Mouse (Mus musculus) hematopoietic stem cell, adult 5-6 weeks (primary cell): ENCODE data around the gene Pmp22. TPM values are rescaled to one million over a fixed set of nuclear protein-coding genes. Genes with fewer than 3 reads are reported as not detected.

Experiments used
- ATAC-seq, 2 experiments: fragments of 125-278 bp in 1 of 2; replicated peaks in 1 of 2; 2 replicates each; pipeline ENCODE4 v1.8.0; 2016 to 2017; ENCODE audit warnings: inconsistent platforms in 2 of 2, mild to moderate bottlenecking in 2 of 2, moderate number of reproducible peaks in 2 of 2, low read depth in 1 of 2, moderate TSS enrichment in 1 of 2; ENCODE audit not compliant: low FRiP score in 2 of 2, poor library complexity in 2 of 2, severe bottlenecking in 2 of 2, insufficient read depth in 1 of 2, low TSS enrichment in 1 of 2
- total RNA-seq: library from RNA; stranded (forward); fragments of 172-1452, 232-1000 nt; gene quantifications from 2 replicates; pipeline ENCODE4 v1.2.3, GENCODE M21; 2017

The Pmp22 gene
- not detected in 2 replicates for total RNA-seq

DNA sequence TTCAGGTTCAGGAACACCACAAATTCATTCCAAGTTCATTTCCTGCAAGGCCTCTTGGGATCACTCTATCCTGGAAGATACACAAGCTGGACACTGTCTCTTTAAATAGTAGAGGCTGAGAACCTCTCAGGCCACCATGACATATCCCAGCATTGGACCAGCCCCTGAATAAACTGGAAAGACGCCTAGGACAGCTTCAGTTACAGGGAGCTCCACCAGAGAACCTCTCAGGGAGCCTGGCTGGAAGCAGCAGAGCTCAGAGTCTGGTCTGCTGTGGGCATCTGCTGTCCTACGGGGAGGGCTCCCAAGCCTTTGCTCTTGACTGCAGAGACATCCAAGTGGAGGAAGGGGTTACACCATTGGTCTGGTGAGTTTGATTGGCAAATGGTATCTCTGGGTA lies at the start of gene Pmp22:
Gene Pmp22 (plus strand): TSS at position 199 of the 400 bp plus-strand sequence.
- no peak for ATAC-seq

DNA sequence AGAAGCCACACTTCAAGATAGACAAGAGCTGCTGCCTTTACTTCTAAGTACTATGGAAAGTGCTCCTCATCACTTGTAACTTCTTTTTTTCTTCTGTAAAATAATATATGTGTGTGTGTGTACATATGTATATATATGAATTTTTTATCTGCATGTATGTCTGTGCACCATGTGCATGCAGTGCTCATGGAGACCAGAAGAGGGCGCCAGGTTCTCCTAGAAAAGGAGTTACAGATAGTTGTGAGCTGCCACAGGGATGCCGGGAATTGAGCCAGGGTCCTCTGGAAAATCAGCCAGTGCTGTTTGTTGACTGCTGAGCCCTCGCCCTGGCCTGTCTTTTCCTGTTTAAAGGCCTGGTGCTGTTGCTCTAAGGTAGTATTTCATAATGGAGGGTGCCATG lies 44.2 kb upstream of the Pmp22 start:
- no peak for ATAC-seq

DNA sequence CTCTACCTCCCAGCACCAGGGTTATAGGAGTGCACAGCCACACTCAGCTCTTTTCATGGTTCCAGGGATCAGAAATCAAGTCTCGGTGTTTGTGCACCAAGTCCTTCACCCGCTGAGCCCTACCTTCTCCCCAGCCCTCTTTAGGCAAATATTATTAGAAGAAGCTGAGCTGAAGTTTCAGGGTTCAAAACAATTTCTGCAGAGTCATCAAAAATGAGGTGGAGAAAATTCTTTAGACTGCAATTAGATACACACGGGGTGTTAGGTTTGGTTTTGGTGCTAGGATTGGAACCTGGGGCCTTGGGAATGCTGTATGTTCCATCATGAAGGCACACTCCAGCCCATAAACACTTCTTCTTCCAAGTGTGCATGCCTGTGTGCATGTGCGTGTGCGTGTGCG lies 40.1 kb upstream of the Pmp22 start:
- no peak for ATAC-seq

DNA sequence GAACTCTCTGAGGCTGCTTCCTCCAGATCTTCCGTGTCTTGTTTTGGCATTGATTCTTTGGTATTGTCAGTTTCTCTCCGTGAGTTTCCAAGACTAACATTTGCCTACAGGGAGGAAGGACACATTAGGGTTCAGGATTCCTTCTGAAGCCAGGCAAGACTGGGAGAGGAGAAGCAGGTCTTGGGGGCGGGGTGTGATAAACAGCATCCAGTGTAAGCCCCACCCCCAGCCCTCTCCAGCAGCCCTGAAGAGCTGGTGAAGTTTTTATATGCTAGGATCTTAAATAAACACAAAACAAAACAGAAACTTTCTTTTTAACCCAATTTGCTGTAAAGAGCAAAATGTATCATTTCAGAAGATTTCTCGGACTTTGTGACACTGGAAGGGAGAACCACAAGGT lies 38.6 kb upstream of the Pmp22 start:
- no peak for ATAC-seq

DNA sequence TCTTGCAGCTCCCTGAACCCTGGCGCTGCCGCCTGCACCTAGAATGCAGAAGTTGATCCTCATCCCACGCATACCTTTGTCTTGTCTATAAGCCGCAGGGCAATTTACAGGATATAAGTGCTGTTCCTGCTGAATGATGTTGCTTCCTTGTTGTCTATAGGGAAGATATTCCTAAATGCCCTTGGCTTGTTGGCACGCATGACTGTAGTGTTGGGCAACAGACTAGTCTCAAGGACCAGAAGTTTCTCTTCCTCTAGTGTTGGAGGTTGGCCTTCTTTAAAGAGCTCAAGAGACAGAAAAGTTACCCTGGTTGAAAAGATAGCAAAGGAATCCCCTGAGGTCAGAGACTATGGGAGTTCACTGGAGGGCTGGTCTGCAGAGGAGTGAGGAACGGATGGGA lies 37.8 kb upstream of the Pmp22 start:
- no peak for ATAC-seq

GRCm38 (mm10) chr11:63092271-63092670 lies 36.5 kb upstream of the Pmp22 start:
- no peak for ATAC-seq

DNA sequence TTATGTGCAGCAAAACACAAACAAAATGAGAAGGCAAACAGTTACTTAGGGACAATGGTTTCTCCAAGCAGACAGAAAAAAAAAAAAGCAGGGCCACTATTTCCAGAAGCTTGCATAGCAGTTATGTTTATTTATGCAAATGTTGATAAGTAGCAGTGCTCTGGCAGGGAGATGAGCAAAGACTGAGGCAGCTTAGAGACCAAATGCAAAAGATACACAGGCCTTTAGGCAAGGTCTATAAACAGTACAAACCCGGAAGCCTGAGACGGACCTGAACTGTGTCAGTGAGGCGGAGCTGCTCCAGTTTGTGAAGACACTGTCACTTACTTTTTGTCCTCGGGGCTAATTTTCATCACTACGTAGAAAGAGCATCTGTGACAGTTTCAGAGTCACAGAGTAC lies 35.2 kb upstream of the Pmp22 start:
- no peak for ATAC-seq

DNA sequence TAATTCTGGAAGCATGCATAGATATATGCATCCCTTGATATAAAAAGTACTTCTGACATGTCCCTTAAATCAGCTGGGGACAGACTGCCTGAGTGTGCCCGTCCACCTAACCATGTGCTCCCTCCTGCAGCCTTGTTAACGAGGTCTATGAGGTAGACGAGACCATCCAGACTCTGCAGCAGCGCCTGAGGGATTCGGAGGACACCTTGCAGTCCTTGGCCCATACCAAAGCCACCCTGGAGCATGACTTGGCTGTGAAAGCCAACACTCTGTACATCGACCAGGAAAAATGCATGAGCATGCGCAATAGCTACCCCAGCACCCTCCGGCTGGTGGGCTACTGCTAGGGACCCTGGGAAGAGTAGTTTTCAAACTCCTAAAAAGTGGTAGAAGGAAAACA lies 34.3 kb upstream of the Pmp22 start:
- ATAC-seq: no peak

DNA sequence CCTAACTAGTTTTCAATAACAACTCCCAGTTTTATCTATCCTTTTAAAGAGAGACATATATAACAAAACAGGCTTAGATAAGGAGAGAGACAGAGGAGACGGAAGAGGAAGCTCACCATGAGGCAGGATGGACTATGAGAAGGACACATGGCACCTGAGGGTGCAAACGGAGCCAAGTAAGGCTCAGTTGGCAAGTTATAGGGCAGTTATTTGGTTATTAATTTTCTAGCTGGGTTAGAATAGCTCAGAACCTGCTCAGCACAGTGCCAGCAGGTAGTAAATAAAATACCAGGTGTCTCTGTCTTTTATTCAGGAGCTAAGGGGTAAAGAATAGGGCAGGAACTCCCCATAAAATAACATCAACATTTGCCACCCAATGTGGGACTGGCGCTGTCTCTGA lies 30.8 kb upstream of the Pmp22 start:
- no peak for ATAC-seq

DNA sequence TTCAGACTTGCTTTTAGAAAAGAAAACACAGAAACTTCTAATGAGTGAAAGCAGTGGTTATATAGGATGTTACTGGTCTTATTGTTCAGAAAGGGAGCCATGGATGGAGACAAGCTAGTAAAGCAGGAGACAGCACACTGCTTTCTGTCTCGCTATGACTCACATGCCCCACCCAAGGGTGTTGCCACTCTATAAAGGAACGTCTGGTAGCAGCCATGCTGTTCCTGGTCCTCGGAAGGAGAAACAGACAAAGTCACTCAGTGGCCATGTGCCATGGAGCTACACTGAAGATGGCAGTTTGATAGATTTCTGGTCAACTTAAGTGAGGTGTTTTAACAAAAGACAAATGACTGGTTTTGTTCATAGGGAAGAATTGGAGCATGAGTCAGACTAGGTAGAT lies 29.4 kb upstream of the Pmp22 start:
- no peak for ATAC-seq

DNA sequence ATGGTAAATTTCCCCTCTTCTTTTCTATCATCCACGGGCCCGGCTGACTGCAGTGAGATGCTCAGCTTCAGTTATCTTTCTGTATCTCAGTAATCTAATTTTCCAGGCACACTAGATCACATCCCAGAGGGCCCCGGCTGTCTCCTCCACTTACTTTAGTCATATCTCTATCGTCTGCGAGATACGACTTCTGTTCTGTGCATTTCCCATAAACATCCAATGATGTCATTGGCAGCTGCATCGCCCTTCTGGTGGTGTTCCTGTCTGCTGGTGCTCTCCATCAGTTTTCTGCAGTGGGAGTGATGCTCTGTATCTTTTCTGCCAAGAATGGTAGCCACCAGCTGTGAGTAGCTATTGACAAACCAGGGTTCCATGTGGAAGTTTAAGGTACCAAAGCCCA lies 25.5 kb upstream of the Pmp22 start:
- no peak for ATAC-seq

- no peak for ATAC-seq
Observed at GRCm38 (mm10) chr11:63104026-63104425, 24.8 kb upstream of the Pmp22 start.

- ATAC-seq: no peak
Observed at GRCm38 (mm10) chr11:63109230-63109775, 19.5 kb upstream of the Pmp22 start.

GRCm38 (mm10) chr11:63110329-63110728 lies 18.5 kb upstream of the Pmp22 start:
- no peak for ATAC-seq

DNA sequence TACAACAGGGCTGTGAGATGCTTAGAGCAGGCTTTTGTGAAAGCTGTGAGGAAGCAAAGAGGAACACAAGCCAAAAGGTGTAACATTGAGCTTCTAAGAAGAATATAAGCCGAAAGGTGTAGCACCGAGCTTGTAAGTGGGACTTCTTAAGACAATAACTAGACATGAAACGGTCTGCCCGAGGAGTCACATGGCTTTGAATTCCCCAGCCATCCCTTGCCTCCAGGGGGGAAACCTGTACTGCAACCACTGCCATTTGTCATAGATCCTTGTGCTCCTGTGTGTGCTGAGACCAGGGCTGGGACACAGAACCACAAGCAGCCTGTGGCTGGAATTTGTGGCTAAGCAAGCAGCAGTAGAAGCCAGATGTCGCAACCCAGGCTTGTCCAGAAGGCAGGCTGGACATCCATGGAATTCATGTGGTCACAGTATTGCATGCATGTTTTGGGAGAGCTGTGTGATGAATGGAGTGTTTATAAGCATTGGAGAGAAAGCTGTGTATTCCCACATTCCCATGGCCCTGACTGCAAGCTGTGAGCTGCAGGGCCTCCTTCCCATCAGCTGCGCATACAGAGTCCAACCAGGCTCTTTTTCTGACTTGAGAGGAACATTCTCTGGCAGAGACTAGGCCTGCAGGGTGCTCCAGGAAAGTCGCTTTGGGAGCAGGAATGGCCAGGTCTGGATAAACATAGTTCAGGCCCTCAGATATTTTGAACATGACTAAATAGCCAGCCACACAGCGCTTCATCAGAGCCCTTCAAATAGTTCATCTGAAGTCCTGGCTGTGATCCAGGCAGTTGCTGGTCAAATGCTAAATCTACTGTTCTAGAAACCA lies 13.8 kb upstream of the Pmp22 start:
- no peak for ATAC-seq

GRCm38 (mm10) chr11:63116652-63117051 lies 12.1 kb upstream of the Pmp22 start:
- ATAC-seq: no peak

- no peak for ATAC-seq
Observed at GRCm38 (mm10) chr11:63117266-63117665, 11.5 kb upstream of the Pmp22 start.

DNA sequence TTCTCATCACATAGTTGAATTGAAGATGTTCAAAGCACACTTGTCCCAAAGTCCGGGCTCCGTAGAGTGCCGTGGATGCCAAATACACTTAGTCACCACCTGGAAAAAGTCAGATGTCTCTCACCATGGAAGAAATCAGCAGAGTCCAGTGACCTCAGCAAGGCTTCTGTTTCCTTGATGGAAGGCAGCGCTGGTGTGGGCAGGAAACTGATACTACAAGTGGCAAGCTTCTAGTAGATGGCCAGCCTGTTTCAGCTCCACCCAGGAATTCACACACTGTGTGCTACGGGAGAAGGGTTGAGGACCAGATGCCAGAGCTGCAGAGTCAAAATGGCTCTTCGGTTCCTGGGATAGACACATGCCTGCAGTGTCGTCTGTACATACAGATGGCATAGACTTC lies 9.0 kb upstream of the Pmp22 start:
- peak in 1 of 2 experiments; percentile 17; a peak in 1 of 4 replicates for ATAC-seq

- ATAC-seq: no peak; a peak in 1 of 4 replicates
Observed at GRCm38 (mm10) chr11:63122249-63122648, 6.5 kb upstream of the Pmp22 start.
